Mouse (Mus musculus): Measurements from ENCODE around the gene Mvp.
A peak's percentile ranks its signal among the peaks of the same experiment; 100 is the strongest.

Mvp gene

GRCm38 (mm10) chr7:127004122-127004875 is 10.1 kb downstream of the Mvp start:
- no peak for ATAC-seq (ENCODE audit: insufficient number of reproducible peaks, low FRiP score, low TSS enrichment)

GRCm38 (mm10) chr7:127003620-127004019 is 10.8 kb downstream of the Mvp start:
- ATAC-seq (ENCODE audit: insufficient number of reproducible peaks, low FRiP score, low TSS enrichment) = no peak

GRCm38 (mm10) chr7:126999568-126999967 is 14.9 kb downstream of the Mvp start:
- ATAC-seq (ENCODE audit: insufficient number of reproducible peaks, low FRiP score, low TSS enrichment) = no peak

- ATAC-seq (ENCODE audit: insufficient number of reproducible peaks, low FRiP score, low TSS enrichment) = no peak
Measured at GRCm38 (mm10) chr7:126996449-126996848, 18.0 kb downstream of the Mvp start.

GRCm38 (mm10) chr7:126988816-126989215 is 25.6 kb downstream of the Mvp start:
- ATAC-seq (ENCODE audit: insufficient number of reproducible peaks, low FRiP score, low TSS enrichment) = no peak

GRCm38 (mm10) chr7:126986319-126986718 is 28.1 kb downstream of the Mvp start:
- peak; percentile 81 for ATAC-seq (ENCODE audit: insufficient number of reproducible peaks, low FRiP score, low TSS enrichment)

GRCm38 (mm10) chr7:126984667-126985444 is 29.6 kb downstream of the Mvp start:
- ATAC-seq (ENCODE audit: insufficient number of reproducible peaks, low FRiP score, low TSS enrichment) = no peak

GRCm38 (mm10) chr7:126983113-126983512 is 31.3 kb downstream of the Mvp start:
- no peak for ATAC-seq (ENCODE audit: insufficient number of reproducible peaks, low FRiP score, low TSS enrichment)

GRCm38 (mm10) chr7:126982054-126982453 is 32.4 kb downstream of the Mvp start:
- no peak for ATAC-seq (ENCODE audit: insufficient number of reproducible peaks, low FRiP score, low TSS enrichment)

- ATAC-seq (ENCODE audit: insufficient number of reproducible peaks, low FRiP score, low TSS enrichment) = no peak
Measured at GRCm38 (mm10) chr7:126981601-126982000, 32.8 kb downstream of the Mvp start.

GRCm38 (mm10) chr7:126978841-126979240 is 35.6 kb downstream of the Mvp start:
- ATAC-seq (ENCODE audit: insufficient number of reproducible peaks, low FRiP score, low TSS enrichment) = no peak

- no peak for ATAC-seq (ENCODE audit: insufficient number of reproducible peaks, low FRiP score, low TSS enrichment)
Measured at GRCm38 (mm10) chr7:126976878-126977459, 37.5 kb downstream of the Mvp start.

GRCm38 (mm10) chr7:126975950-126976866 is 38.2 kb downstream of the Mvp start, which contains the start of gene Cdiptos:
Cdiptos (minus strand) TSS chr7:126976098.
- ATAC-seq (ENCODE audit: insufficient number of reproducible peaks, low FRiP score, low TSS enrichment) = peak; percentile 93

- ATAC-seq (ENCODE audit: insufficient number of reproducible peaks, low FRiP score, low TSS enrichment) = no peak
Measured at GRCm38 (mm10) chr7:126975893-126975949, 38.7 kb downstream of the Mvp start, which contains the start of gene Cdipt. Cdipt (plus strand) TSS chr7:126975914.

- no peak for ATAC-seq (ENCODE audit: insufficient number of reproducible peaks, low FRiP score, low TSS enrichment)
Measured at GRCm38 (mm10) chr7:126975493-126975892, 38.9 kb downstream of the Mvp start.

GRCm38 (mm10) chr7:126967361-126967760 is 47.1 kb downstream of the Mvp start:
- ATAC-seq (ENCODE audit: insufficient number of reproducible peaks, low FRiP score, low TSS enrichment) = no peak

- no peak for ATAC-seq (ENCODE audit: insufficient number of reproducible peaks, low FRiP score, low TSS enrichment)
Measured at GRCm38 (mm10) chr7:126965568-126965967, 48.9 kb downstream of the Mvp start.

GRCm38 (mm10) chr7:126963548-126964286 is 50.7 kb downstream of the Mvp start:
- no peak for ATAC-seq (ENCODE audit: insufficient number of reproducible peaks, low FRiP score, low TSS enrichment)

GRCm38 (mm10) chr7:126961965-126962364 is 52.5 kb downstream of the Mvp start:
- ATAC-seq (ENCODE audit: insufficient number of reproducible peaks, low FRiP score, low TSS enrichment) = no peak

- ATAC-seq (ENCODE audit: insufficient number of reproducible peaks, low FRiP score, low TSS enrichment) = no peak
Measured at GRCm38 (mm10) chr7:126961095-126961494, 53.3 kb downstream of the Mvp start.
